Mouse (Mus musculus) MEL (cell line): ENCODE data around the gene Ppp2r5e. TPM values are rescaled to one million over a fixed set of nuclear protein-coding genes. Genes with fewer than 3 reads are reported as not detected.

Experiments used
- DNase-seq: peaks from one replicate; pipeline ENCODE4 v3.0.0; 2011; ENCODE audit warnings: low read depth, low spot score
- H3K27ac ChIP-seq: 2 replicates; pipeline ENCODE4 v1.5.1; 2012; ENCODE audit warnings: low read depth, mild to moderate bottlenecking, control low read depth, low read length, moderate library complexity; ENCODE audit not compliant: control insufficient read depth
- H3K27me3 ChIP-seq, 2 experiments: fragments of 150-350 bp in 1 of 2; sonication (generic) in 1 of 2; 2 replicates each; pipeline ENCODE4 v1.6.1; 2012; ENCODE audit warnings: low read length in 2 of 2, mild to moderate bottlenecking in 2 of 2, improper control_type of control experiment in 1 of 2, moderate library complexity in 1 of 2; ENCODE audit not compliant: insufficient read depth in 2 of 2, control insufficient read depth in 1 of 2
- H3K36me3 ChIP-seq, 2 experiments: 2 replicates each; pipeline ENCODE4 v1.6.1; 2012 to 2014; ENCODE audit warnings: low read length in 2 of 2, improper control_type of control experiment in 1 of 2, inconsistent platforms in 1 of 2, mild to moderate bottlenecking in 1 of 2; ENCODE audit not compliant: insufficient read depth in 2 of 2, control insufficient read depth in 1 of 2
- H3K4me1 ChIP-seq, 2 experiments: fragments of 150-350 bp in 1 of 2; sonication (generic) in 1 of 2; 2 replicates each; pipeline ENCODE4 v1.6.1; 2012; ENCODE audit warnings: low read length in 2 of 2, improper control_type of control experiment in 1 of 2, mild to moderate bottlenecking in 1 of 2; ENCODE audit not compliant: insufficient read depth in 2 of 2, control insufficient read depth in 1 of 2
- H3K4me3 ChIP-seq, 2 experiments: fragments of 150-350 bp in 1 of 2; sonication (generic) in 1 of 2; 2 replicates each; pipeline ENCODE4 v1.5.1; 2012; ENCODE audit warnings: low read depth in 2 of 2, low read length in 2 of 2, mild to moderate bottlenecking in 2 of 2, moderate library complexity in 2 of 2, control low read depth in 1 of 2, improper control_type of control experiment in 1 of 2; ENCODE audit not compliant: control insufficient read depth in 1 of 2, insufficient read depth in 1 of 2
- H3K79me2 ChIP-seq: 2 replicates; pipeline ENCODE4 v1.6.1; 2012; ENCODE audit warnings: mild to moderate bottlenecking, low read length, moderate library complexity; ENCODE audit not compliant: control insufficient read depth, poor library complexity, insufficient read depth
- H3K9ac ChIP-seq: 2 replicates; pipeline ENCODE4 v1.6.1; 2012; ENCODE audit warnings: low read depth, mild to moderate bottlenecking, control low read depth, low read length, moderate library complexity; ENCODE audit not compliant: control insufficient read depth, poor library complexity, severe bottlenecking
- H3K9me3 ChIP-seq: fragments of 150-350 bp; sonication (generic); replicated peaks from 2 replicates; pipeline ENCODE4 v1.6.1; 2012; ENCODE audit warnings: mild to moderate bottlenecking, low read length, improper control_type of control experiment, moderate library complexity; ENCODE audit not compliant: insufficient read depth
- BHLHE40 ChIP-seq: IDR thresholded peaks from 2 replicates; pipeline ENCODE4 v1.6.1; 2012; ENCODE audit warnings: low read depth, mild to moderate bottlenecking, inconsistent platforms, low read length, improper control_type of control experiment, borderline replicate concordance
- CHD1 ChIP-seq: IDR thresholded peaks from 2 replicates; pipeline ENCODE4 v1.6.1; 2012; ENCODE audit warnings: low read depth, mild to moderate bottlenecking, inconsistent platforms, low read length, improper control_type of control experiment
- CHD2 ChIP-seq: IDR thresholded peaks from 2 replicates; pipeline ENCODE4 v1.6.1; 2011; ENCODE audit warnings: low read length, improper control_type of control experiment
- CTCF ChIP-seq, 3 experiments: IDR thresholded peaks in 2 of 3; conservative IDR thresholded peaks in 1 of 3; 2 replicates each; pipeline ENCODE4 v1.5.1; 2011 to 2012; ENCODE audit warnings: low read length in 3 of 3, low read depth in 2 of 3, mild to moderate bottlenecking in 2 of 3, improper control_type of control experiment in 1 of 3, inconsistent platforms in 1 of 3, mixed read lengths in 1 of 3, moderate library complexity in 1 of 3; ENCODE audit not compliant: control insufficient read depth in 1 of 3, insufficient read depth in 1 of 3, poor library complexity in 1 of 3, severe bottlenecking in 1 of 3
- E2F4 ChIP-seq: IDR thresholded peaks from 2 replicates; pipeline ENCODE4 v1.6.1; 2011; ENCODE audit warnings: low read depth, low read length, improper control_type of control experiment, borderline replicate concordance
- GABPA ChIP-seq: IDR thresholded peaks from 2 replicates; pipeline ENCODE4 v1.6.1; 2012; ENCODE audit warnings: low read depth, mild to moderate bottlenecking, inconsistent platforms, low read length, improper control_type of control experiment, moderate library complexity
- GATA1 ChIP-seq: IDR thresholded peaks from 2 replicates; pipeline ENCODE4 v1.6.1; 2011; ENCODE audit warnings: low read depth, low read length, improper control_type of control experiment
- HCFC1 ChIP-seq: IDR thresholded peaks from 2 replicates; pipeline ENCODE4 v1.6.1; 2012; ENCODE audit warnings: low read depth, mild to moderate bottlenecking, inconsistent platforms, low read length, improper control_type of control experiment, moderate library complexity
- MAFK ChIP-seq: IDR thresholded peaks from 2 replicates; pipeline ENCODE4 v1.6.1; 2011; ENCODE audit warnings: low read depth, mild to moderate bottlenecking, low read length, improper control_type of control experiment, borderline replicate concordance
- MAZ ChIP-seq: IDR thresholded peaks from 2 replicates; pipeline ENCODE4 v1.6.1; 2012; ENCODE audit warnings: low read depth, mild to moderate bottlenecking, inconsistent platforms, low read length, improper control_type of control experiment
- POLR2A ChIP-seq, 2 experiments: IDR thresholded peaks; 2 replicates each; pipeline ENCODE4 v1.6.1; 2011 to 2012; ENCODE audit warnings: low read length in 2 of 2, mild to moderate bottlenecking in 2 of 2, control low read depth in 1 of 2, improper control_type of control experiment in 1 of 2, low read depth in 1 of 2, moderate library complexity in 1 of 2; ENCODE audit not compliant: control insufficient read depth in 1 of 2, insufficient read depth in 1 of 2, poor library complexity in 1 of 2
- POLR2AphosphoS5 ChIP-seq: IDR thresholded peaks from 2 replicates; pipeline ENCODE4 v1.6.1; 2012; ENCODE audit warnings: low read depth, borderline replicate concordance, mild to moderate bottlenecking, inconsistent platforms, low read length, moderate library complexity, mixed read lengths
- RAD21 ChIP-seq: IDR thresholded peaks from 2 replicates; pipeline ENCODE4 v1.6.1; 2011; ENCODE audit warnings: mild to moderate bottlenecking, low read depth, low read length, improper control_type of control experiment
- SIN3A ChIP-seq: IDR thresholded peaks from 2 replicates; pipeline ENCODE4 v1.6.1; 2012; ENCODE audit warnings: low read length, improper control_type of control experiment, inconsistent platforms
- SMC3 ChIP-seq: IDR thresholded peaks from 2 replicates; pipeline ENCODE4 v1.6.1; 2011; ENCODE audit warnings: low read depth, low read length, improper control_type of control experiment
- TAL1 ChIP-seq: IDR thresholded peaks from 2 replicates; pipeline ENCODE4 v1.6.1; 2012; ENCODE audit warnings: mild to moderate bottlenecking, inconsistent platforms, low read length, moderate library complexity, mixed read lengths
- USF1 ChIP-seq: IDR thresholded peaks from 2 replicates; pipeline ENCODE4 v1.6.1; 2014; ENCODE audit warnings: low read depth, mild to moderate bottlenecking, inconsistent platforms, low read length, improper control_type of control experiment, moderate library complexity
- USF2 ChIP-seq, 2 experiments: IDR thresholded peaks; 2 replicates each; pipeline ENCODE4 v1.6.1; 2011 to 2012; ENCODE audit warnings: improper control_type of control experiment in 2 of 2, low read length in 2 of 2, borderline replicate concordance in 1 of 2, inconsistent platforms in 1 of 2, low read depth in 1 of 2, mild to moderate bottlenecking in 1 of 2; ENCODE audit not compliant: insufficient read depth in 1 of 2
- ZMIZ1 ChIP-seq: IDR thresholded peaks from 2 replicates; pipeline ENCODE4 v1.6.1; 2012; ENCODE audit warnings: low read depth, mild to moderate bottlenecking, inconsistent platforms, low read length, improper control_type of control experiment, moderate library complexity
- ZNF384 ChIP-seq: IDR thresholded peaks from 2 replicates; pipeline ENCODE4 v1.6.1; 2012; ENCODE audit warnings: low read depth, mild to moderate bottlenecking, inconsistent platforms, low read length, improper control_type of control experiment
- polyA plus RNA-seq, 2 experiments: library from polyadenylated mRNA; stranded (reverse) in 1 of 2; unstranded in 1 of 2; fragments of >175 nt in 1 of 2; fragments of >200 nt in 1 of 2; gene quantifications; 2 replicates each; pipeline versions ENCODE4 v1.2.1 to v1.2.4; 2012; ENCODE audit warnings: low replicate concordance in 2 of 2, low read depth in 1 of 2; ENCODE audit not compliant: insufficient read length in 2 of 2, insufficient read depth in 1 of 2, missing spikeins in 1 of 2
- total RNA-seq: library from RNA; depleted of rRNA; stranded (reverse); fragments of 300-350 nt; gene quantifications from 2 replicates; pipeline ENCODE4 v1.2.3, GENCODE M21; 2012

Ppp2r5e gene
- total and polyA plus RNA-seq, 3 experiments: 9.0 to 200 (median 21.3) TPM

DNA sequence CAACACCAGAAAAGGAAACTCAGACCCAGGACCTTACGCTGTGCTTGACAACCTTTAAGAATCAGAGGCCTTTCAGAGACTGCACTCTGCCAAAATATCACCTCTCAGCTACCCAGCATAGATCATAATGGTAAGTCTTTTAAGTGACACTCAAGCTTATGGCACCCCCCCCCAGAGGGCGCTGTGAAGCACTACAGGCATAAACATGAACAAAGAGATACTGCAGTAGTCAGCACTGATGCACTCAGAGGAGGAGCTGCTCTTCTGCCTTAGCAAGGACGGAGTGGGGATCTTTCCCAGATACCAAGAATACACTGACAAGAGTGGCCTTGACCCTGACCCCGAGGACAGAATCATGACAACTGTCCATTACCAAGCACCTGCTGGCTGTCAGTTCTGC, 23.8 kb downstream of the Ppp2r5e start:
- peaks cover 0 to 10% of the 10 kb centered on the region in 2 experiments; a peak in 3 of 4 replicates for H3K36me3 ChIP-seq
- DNase-seq: peak; percentile 71
- TF ChIP-seq SIN3A: no peak
- no peak for TF ChIP-seq MAFK
- TF ChIP-seq RAD21: peak; percentile 21
- no peak for TF ChIP-seq ZNF384
- no peak for TF ChIP-seq HCFC1
- no peak for TF ChIP-seq USF2 (IDR thresholded peaks at IDR 0.05; ENCODE audit: borderline replicate concordance in 1 of 2, insufficient read depth in 1 of 2, low read depth in 1 of 2, low read length in 2 of 2)
- peak; percentile 51 for TF ChIP-seq SMC3
- TF ChIP-seq CTCF (IDR thresholded peaks at IDR 0.05 in 2 of 3, conservative IDR thresholded peaks at IDR 0.05 in 1 of 3; ENCODE audit: control insufficient read depth in 1 of 3, insufficient read depth in 1 of 3, low read depth in 2 of 3, low read length in 3 of 3, poor library complexity in 1 of 3, severe bottlenecking in 1 of 3): peak; percentile 32 to 70 (median 65); a peak in 5 of 6 replicates

DNA sequence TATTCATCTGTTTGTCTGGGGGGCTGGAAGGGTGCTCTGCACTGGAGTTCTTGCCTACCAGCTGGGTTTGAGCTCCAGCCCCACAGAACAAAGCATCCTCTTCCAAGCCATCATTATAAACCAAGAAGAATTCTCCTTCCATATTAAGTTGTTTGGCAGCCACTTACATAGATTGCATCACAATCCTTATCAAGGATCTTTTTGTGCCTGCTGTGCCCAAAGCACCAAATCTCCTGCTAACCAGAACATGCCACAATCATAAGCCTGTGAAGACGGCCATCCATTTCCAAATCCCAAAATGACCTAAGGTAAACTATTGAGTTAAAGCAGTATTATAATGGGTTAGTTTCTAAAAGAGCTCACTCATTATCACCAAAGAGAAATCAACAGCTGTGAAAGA, 25.9 kb downstream of the Ppp2r5e start:
- no peak for DNase-seq
- no peak overlapping the region for H3K4me3 ChIP-seq
- no peak overlapping the region for H3K27ac ChIP-seq
- H3K27me3 ChIP-seq: no peaks in the 10 kb centered on the region
- peaks cover 6 to 10% of the 10 kb centered on the region in 2 experiments; a peak in 3 of 4 replicates for H3K4me1 ChIP-seq
- TF ChIP-seq HCFC1 (no peak), CHD1 (no peak), BHLHE40 (no peak), RAD21 (no peak), CHD2 (no peak), GATA1 (no peak), MAZ (no peak), POLR2A (IDR thresholded peaks at IDR 0.05; ENCODE audit: control insufficient read depth in 1 of 2, insufficient read depth in 1 of 2, low read depth in 1 of 2, low read length in 2 of 2, poor library complexity in 1 of 2) (no peak), USF2 (IDR thresholded peaks at IDR 0.05; ENCODE audit: borderline replicate concordance in 1 of 2, insufficient read depth in 1 of 2, low read depth in 1 of 2, low read length in 2 of 2) (no peak), ZMIZ1 (no peak), USF1 (no peak), GABPA (no peak), E2F4 (no peak), POLR2AphosphoS5 (no peak), TAL1 (no peak)
- H3K79me2 ChIP-seq: peaks cover 35% of the 10 kb centered on the region
- no peak overlapping the region for H3K9ac ChIP-seq
- H3K9me3 ChIP-seq: no peaks in the 10 kb centered on the region
- peaks cover 0 to 7% of the 10 kb centered on the region in 2 experiments; a peak in 3 of 4 replicates for H3K36me3 ChIP-seq

More for the DNA sequence above, 23.8 kb downstream of the Ppp2r5e start:
- Histone ChIP-seq H3K4me3 (no peak overlapping the region), H3K4me1 (peaks cover 8 to 10% of the 10 kb centered on the region in 2 experiments), H3K9me3 (no peaks in the 10 kb centered on the region), H3K9ac (no peak overlapping the region), H3K27ac (no peak overlapping the region), H3K27me3 (no peaks in the 10 kb centered on the region), H3K79me2 (peaks cover 35% of the 10 kb centered on the region)
